Mouse (Mus musculus) CH12.LX (cell line): ENCODE data around the gene Syne1.

Experiments
- BHLHE40 ChIP-seq: IDR thresholded peaks from 2 replicates; pipeline ENCODE4 v1.6.1; 2011; ENCODE audit warnings: mild to moderate bottlenecking, low read depth, low read length, improper control_type of control experiment
- CHD1 ChIP-seq: IDR thresholded peaks from 2 replicates; pipeline ENCODE4 v1.6.1; 2012; ENCODE audit warnings: low read depth, low read length, improper control_type of control experiment, inconsistent platforms
- CTCF ChIP-seq, 2 experiments: IDR thresholded peaks in 1 of 2; conservative IDR thresholded peaks in 1 of 2; 2 replicates each; pipeline ENCODE4 v1.5.1; 2011 to 2012; ENCODE audit warnings: low read depth in 2 of 2, low read length in 2 of 2, improper control_type of control experiment in 1 of 2, inconsistent platforms in 1 of 2, mild to moderate bottlenecking in 1 of 2, moderate library complexity in 1 of 2
- EP300 ChIP-seq: IDR thresholded peaks from 2 replicates; pipeline ENCODE4 v1.6.1; 2011; ENCODE audit warnings: low read length, improper control_type of control experiment
- HCFC1 ChIP-seq: IDR thresholded peaks from 2 replicates; pipeline ENCODE4 v1.6.1; 2012; ENCODE audit warnings: low read depth, mild to moderate bottlenecking, inconsistent platforms, low read length, improper control_type of control experiment
- NRF1 ChIP-seq: IDR thresholded peaks from 2 replicates; pipeline ENCODE4 v1.6.1; 2014; ENCODE audit warnings: low read depth, mild to moderate bottlenecking, inconsistent platforms, low read length, improper control_type of control experiment, moderate library complexity
- POLR2A ChIP-seq: IDR thresholded peaks from 2 replicates; pipeline ENCODE4 v1.6.1; 2011; ENCODE audit warnings: low read depth, mild to moderate bottlenecking, improper control_type of control experiment, low read length
- POLR2AphosphoS2 ChIP-seq: IDR thresholded peaks from 2 replicates; pipeline ENCODE4 v1.6.1; 2011; ENCODE audit warnings: low read depth, low read length, improper control_type of control experiment
- SMC3 ChIP-seq: IDR thresholded peaks from 2 replicates; pipeline ENCODE4 v1.6.1; 2011; ENCODE audit warnings: low read depth, low read length, improper control_type of control experiment
- TBP ChIP-seq: conservative IDR thresholded peaks from 2 replicates; pipeline ENCODE4 v1.6.1; 2011; ENCODE audit warnings: low read depth, low read length, improper control_type of control experiment
- TCF12 ChIP-seq: IDR thresholded peaks from 2 replicates; pipeline ENCODE4 v1.6.1; 2014; ENCODE audit warnings: low read depth, mild to moderate bottlenecking, inconsistent platforms, low read length, improper control_type of control experiment
- ZMIZ1 ChIP-seq: IDR thresholded peaks from 2 replicates; pipeline ENCODE4 v1.6.1; 2012; ENCODE audit warnings: low read depth, mild to moderate bottlenecking, inconsistent platforms, low read length, improper control_type of control experiment
- ZNF384 ChIP-seq: IDR thresholded peaks from 2 replicates; pipeline ENCODE4 v1.6.1; 2012; ENCODE audit warnings: low read depth, low read length, improper control_type of control experiment, inconsistent platforms

DNA sequence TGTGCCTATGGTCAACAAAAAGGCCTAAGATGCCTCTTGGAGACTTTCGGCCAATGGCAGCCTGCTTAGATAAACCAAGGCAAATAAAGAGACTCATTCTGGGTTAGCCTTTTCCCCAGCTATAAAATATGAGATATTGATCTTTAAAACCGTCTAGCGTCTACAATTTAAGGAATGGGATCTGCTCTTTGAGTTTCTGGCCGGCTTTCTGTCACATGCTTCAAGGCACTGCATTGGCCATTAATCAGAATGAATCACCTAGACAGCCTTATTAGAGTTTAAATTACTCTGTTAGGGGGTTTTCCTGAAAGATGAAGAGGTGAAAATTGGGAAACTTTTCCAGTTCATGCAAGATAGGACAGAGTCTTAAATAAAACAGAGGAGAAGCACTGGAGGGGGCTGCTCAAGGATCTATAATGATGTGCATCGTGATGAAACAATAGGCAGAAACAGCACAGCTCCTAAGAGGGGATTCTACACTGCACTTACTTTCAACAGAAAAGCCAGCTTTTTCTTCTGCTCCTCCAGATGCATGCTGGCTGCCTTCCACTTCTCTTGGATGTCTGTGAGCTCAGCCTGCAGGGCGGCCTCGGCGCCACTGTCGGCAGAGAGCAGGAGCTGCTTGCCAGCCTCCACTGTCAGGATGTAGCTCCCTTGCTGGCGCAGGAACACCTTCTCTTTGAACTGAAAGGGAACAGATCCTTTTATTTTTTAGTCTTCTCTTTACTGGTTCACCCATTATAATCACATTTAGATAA lies 454.1 kb downstream of the Syne1 start:
- no peak for TF ChIP-seq CTCF (conservative IDR thresholded peaks at IDR 0.05 in 1 of 2, IDR thresholded peaks at IDR 0.05 in 1 of 2; ENCODE audit: low read depth in 2 of 2, low read length in 2 of 2)
- TF ChIP-seq POLR2AphosphoS2: no peak
- TF ChIP-seq POLR2A: no peak
- no peak for TF ChIP-seq CHD1
- no peak for TF ChIP-seq EP300
- no peak for TF ChIP-seq ZMIZ1
- no peak for TF ChIP-seq TBP
- TF ChIP-seq NRF1: no peak
- no peak for TF ChIP-seq BHLHE40
- no peak for TF ChIP-seq TCF12
- TF ChIP-seq ZNF384: no peak
- no peak for TF ChIP-seq HCFC1
- no peak for TF ChIP-seq SMC3
